Mouse (Mus musculus): Measurements from ENCODE around the gene Gnaq. TPM values are rescaled to one million over a fixed set of nuclear protein-coding genes. Genes with fewer than 3 reads are reported as not detected.

Gene Gnaq
- polyA plus RNA-seq, 1 experiment from 2014 or later, result 18.4 TPM

DNA sequence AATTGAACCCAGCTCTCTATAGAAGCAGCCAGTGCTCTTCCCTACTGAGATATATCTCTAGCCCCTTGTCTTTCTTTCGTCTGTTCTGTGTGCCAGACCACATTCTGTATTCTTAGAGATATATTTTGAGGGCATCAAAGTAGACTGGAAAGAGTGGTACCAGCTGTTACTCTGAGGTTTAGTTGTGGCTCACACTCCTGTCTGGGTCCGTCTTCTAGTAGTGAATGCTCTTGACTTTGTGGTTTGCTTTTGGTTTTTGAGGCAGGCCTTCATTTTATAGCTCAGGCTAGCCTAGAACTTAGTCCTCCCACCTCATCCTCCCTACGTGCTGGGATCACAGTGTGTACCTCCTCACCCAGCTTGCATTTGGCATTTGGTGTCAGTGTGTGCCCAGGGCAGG is 54.4 kb downstream of the Gnaq start:
- peaks cover 36% of the 10 kb centered on the region for H3K4me1 ChIP-seq (replicated peaks; ENCODE audit: control insufficient read depth, insufficient read depth, low read length)
- H3K9ac ChIP-seq (ENCODE audit: low read length), result no peak overlapping the region
- H3K4me2 ChIP-seq (ENCODE audit: low read length), result no peak overlapping the region
- 58% methylated on average over 3 of the region's 3 CpGs for WGBS
- no peak overlapping the region for H3K4me3 ChIP-seq (ENCODE audit: low read depth, low read length)
- H3K27ac ChIP-seq (ENCODE audit: low read depth), result no peak overlapping the region; the same call in 1 of the 2 replicates
- H3K27me3 ChIP-seq (replicated peaks; ENCODE audit: control insufficient read depth, insufficient read depth, low read length), result no peaks in the 10 kb centered on the region
- no peaks in the 10 kb centered on the region for H3K36me3 ChIP-seq (ENCODE audit: control insufficient read depth, insufficient read depth, low read length)
- ATAC-seq (replicated peaks; ENCODE audit: low FRiP score, low TSS enrichment, low read depth) (no peak), DNase-seq (ENCODE audit: low spot score) (no peak)
- no peaks in the 10 kb centered on the region for H3K9me3 ChIP-seq (ENCODE audit: control insufficient read depth, low read length)

DNA sequence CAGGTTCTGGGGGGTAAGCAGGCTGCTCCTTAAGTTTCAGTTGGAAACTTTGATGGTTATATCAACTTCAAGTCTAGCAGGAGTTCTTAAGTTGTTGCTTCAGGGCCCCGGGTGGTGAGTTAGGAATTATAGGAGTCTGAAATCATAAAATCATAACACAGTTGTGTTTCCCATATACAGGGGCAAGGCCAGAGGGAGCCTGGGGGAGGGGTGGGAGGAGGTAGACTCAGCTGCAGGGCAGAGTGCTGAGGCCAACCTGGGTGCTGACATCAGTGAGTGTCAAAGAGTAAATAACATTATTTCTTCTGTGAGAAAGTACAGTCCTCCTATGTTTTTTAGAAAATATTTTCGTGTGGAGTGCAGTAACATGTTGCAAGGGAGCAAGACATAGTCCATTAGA is 55.3 kb downstream of the Gnaq start:
- Histone ChIP-seq H3K9ac (ENCODE audit: low read length) (no peak overlapping the region), H3K27ac (ENCODE audit: low read depth) (peak overlapping the region; percentile 5), H3K36me3 (ENCODE audit: control insufficient read depth, insufficient read depth, low read length) (no peaks in the 10 kb centered on the region), H3K27me3 (replicated peaks; ENCODE audit: control insufficient read depth, insufficient read depth, low read length) (no peaks in the 10 kb centered on the region), H3K4me1 (replicated peaks; ENCODE audit: control insufficient read depth, insufficient read depth, low read length) (peaks cover 32% of the 10 kb centered on the region), H3K9me3 (ENCODE audit: control insufficient read depth, low read length) (no peaks in the 10 kb centered on the region), H3K4me2 (ENCODE audit: low read length) (no peak overlapping the region), H3K4me3 (ENCODE audit: low read depth, low read length) (no peak overlapping the region)
- whole genome bisulfite sequencing, result 24% methylated on average over 2 of the region's 2 CpGs
- no peak for DNase-seq (ENCODE audit: low spot score)
- no peak for ATAC-seq (replicated peaks; ENCODE audit: low FRiP score, low TSS enrichment, low read depth)

DNA sequence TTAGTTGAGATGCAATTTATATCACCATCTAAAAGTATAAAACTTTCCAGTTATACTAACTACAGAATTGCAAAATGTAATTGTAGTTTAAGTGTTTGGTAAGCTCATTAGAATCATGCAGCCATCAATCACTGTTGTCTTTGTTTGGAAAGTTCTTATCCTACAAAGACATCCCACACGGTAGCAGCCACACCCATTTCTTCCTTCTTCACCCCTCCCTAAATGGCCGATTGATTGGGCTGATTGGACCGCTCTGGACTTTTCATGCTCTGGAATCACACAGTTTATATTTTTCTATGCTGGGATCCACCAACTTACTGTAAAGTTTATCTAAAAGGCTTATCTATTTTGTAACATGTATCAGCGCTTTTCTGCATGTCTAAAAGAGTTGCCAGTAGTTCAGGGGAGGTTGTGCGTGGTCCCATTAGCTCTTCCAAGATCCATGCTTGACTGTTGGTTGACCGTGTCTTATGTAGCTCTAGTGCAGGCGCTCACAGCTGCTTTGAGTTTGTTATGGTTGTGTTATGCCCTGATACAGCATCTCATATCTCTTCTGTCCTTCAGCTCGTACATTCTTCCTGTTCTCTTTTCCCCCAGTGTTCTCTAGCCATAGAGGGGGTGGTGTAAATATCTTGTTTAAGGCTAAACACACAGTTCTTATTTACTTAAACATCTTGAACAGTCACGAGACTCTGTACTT is 56.6 kb downstream of the Gnaq start:
- no peaks in the 10 kb centered on the region for H3K36me3 ChIP-seq (ENCODE audit: control insufficient read depth, insufficient read depth, low read length)

DNA sequence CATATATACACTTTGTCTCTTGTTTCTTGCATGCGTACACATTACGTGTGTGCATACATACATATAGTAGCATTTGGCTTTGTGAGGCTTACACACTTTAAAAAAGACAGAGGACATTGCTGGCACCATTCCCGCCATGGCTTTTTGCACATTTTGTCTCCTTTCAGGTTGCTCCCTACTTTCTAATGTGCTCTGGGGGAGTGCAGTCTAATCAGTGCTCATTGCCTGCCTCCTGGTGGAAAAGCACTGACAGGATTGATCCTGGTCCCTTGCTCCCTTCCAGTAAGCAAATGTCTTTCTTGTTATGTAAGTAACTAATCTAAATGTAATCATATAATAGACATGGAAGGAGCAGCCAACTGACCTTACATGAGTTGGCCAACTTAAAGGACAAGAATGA is 65.5 kb downstream of the Gnaq start:
- ATAC-seq (replicated peaks; ENCODE audit: low FRiP score, low TSS enrichment, low read depth), result no peak
- 84% methylated on average over 3 of the region's 3 CpGs for WGBS

More for the DNA sequence above, 56.6 kb downstream of the Gnaq start:
- 65% methylated on average over 9 of the region's 9 CpGs for WGBS
- Histone ChIP-seq H3K4me2 (ENCODE audit: low read length) (no peak overlapping the region), H3K4me1 (replicated peaks; ENCODE audit: control insufficient read depth, insufficient read depth, low read length) (peaks cover 27% of the 10 kb centered on the region), H3K9me3 (ENCODE audit: control insufficient read depth, low read length) (no peaks in the 10 kb centered on the region), H3K9ac (ENCODE audit: low read length) (no peak overlapping the region), H3K4me3 (ENCODE audit: low read depth, low read length) (no peak overlapping the region), H3K27me3 (replicated peaks; ENCODE audit: control insufficient read depth, insufficient read depth, low read length) (no peaks in the 10 kb centered on the region), H3K27ac (ENCODE audit: low read depth) (no peak overlapping the region)
- ATAC-seq (replicated peaks; ENCODE audit: low FRiP score, low TSS enrichment, low read depth) (no peak), DNase-seq (ENCODE audit: low spot score) (no peak)

DNA sequence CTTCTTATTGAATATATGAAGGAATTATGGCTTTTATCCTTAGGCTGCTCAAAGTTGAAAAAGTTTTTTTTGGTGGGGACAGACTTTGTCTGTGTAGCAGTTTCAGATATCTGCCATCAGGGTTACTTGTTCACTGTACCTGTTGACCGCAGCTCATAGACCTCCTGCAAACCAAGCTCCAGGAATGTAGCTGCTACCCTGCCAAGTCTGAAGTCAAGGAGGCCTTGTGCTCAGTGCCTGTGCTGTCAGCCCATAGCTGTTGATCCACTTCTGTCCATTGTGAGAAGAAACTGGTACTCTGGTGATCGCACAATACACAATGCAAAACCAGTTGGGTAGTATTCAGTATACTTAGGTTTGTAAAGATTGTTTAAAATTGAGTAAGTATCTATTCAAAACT is 68.7 kb downstream of the Gnaq start:
- no peak for ATAC-seq (replicated peaks; ENCODE audit: low FRiP score, low TSS enrichment, low read depth)

More for the DNA sequence above, 65.5 kb downstream of the Gnaq start:
- no peak overlapping the region for H3K4me2 ChIP-seq (ENCODE audit: low read length)
- H3K27me3 ChIP-seq (replicated peaks; ENCODE audit: control insufficient read depth, insufficient read depth, low read length), result no peaks in the 10 kb centered on the region
- H3K9ac ChIP-seq (ENCODE audit: low read length), result no peak overlapping the region
- H3K27ac ChIP-seq (ENCODE audit: low read depth), result no peak overlapping the region
- DNase-seq (ENCODE audit: low spot score), result no peak
- no peak overlapping the region for H3K4me3 ChIP-seq (ENCODE audit: low read depth, low read length)
- no peaks in the 10 kb centered on the region for H3K9me3 ChIP-seq (ENCODE audit: control insufficient read depth, low read length)
- H3K4me1 ChIP-seq (replicated peaks; ENCODE audit: control insufficient read depth, insufficient read depth, low read length), result peaks cover 15% of the 10 kb centered on the region; the same call in 1 of the 2 replicates
- no peaks in the 10 kb centered on the region for H3K36me3 ChIP-seq (ENCODE audit: control insufficient read depth, insufficient read depth, low read length)

DNA sequence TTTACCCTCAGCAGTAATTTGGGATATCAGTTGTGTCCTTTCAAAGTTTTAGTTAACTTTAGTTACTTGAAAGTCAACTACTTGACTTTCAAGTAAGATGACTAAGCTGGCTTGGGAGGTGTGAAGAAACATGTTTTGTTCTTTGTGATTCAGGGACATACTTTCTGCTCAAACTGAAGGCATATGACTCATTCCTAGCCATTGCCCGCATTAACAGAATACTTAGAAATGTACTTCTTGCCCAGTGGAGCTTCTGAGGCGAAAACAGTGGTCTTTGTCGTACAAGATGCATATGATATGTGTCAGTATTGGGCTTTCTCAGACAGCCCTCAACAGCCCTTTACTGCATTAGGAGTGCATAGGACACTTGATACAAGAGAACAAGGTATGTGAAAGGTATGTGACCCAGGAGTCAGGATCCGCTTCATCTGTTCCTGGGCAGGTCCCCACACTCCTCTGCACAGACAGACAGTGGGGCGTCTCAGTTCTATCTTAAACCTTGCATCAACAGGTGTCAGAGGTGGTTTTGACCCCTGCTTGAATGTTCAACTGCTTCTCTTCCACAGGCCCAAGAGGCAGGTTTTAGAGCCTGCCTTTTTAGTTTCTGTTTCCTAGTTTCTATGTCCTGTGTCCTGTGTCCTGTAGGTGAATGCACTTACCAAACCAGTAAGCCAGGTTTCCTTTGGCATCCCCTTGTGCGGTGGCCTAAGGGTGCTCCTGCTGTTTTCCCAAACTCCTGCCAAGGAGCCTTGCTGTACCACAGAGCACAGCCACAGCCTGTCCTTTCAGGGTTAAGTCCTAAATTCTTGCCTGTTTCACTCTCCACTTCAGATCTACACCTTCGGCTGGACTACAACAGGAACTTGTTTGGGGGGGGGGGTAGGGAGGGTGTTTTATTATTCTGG is 72.4 kb downstream of the Gnaq start:
- 76% methylated on average over 7 of the region's 7 CpGs for WGBS
- Histone ChIP-seq H3K27me3 (replicated peaks; ENCODE audit: control insufficient read depth, insufficient read depth, low read length) (no peaks in the 10 kb centered on the region), H3K27ac (ENCODE audit: low read depth) (no peak overlapping the region), H3K4me2 (ENCODE audit: low read length) (no peak overlapping the region), H3K4me1 (replicated peaks; ENCODE audit: control insufficient read depth, insufficient read depth, low read length) (0 out of 2 replicates have a peak, but pooled peaks cover 8% of the 10 kb centered on the region), H3K9me3 (ENCODE audit: control insufficient read depth, low read length) (no peaks in the 10 kb centered on the region), H3K4me3 (ENCODE audit: low read depth, low read length) (no peak overlapping the region), H3K36me3 (ENCODE audit: control insufficient read depth, insufficient read depth, low read length) (no peaks in the 10 kb centered on the region), H3K9ac (ENCODE audit: low read length) (no peak overlapping the region)
- ATAC-seq (replicated peaks; ENCODE audit: low FRiP score, low TSS enrichment, low read depth), result no peak
- DNase-seq (ENCODE audit: low spot score), result no peak

More for the DNA sequence above, 68.7 kb downstream of the Gnaq start:
- 93% methylated on average over 2 of the region's 2 CpGs for WGBS
- H3K9ac ChIP-seq (ENCODE audit: low read length), result no peak overlapping the region
- no peak overlapping the region for H3K4me2 ChIP-seq (ENCODE audit: low read length)
- no peak overlapping the region for H3K27ac ChIP-seq (ENCODE audit: low read depth)
- no peak for DNase-seq (ENCODE audit: low spot score)
- H3K36me3 ChIP-seq (ENCODE audit: control insufficient read depth, insufficient read depth, low read length), result no peaks in the 10 kb centered on the region
- H3K9me3 ChIP-seq (ENCODE audit: control insufficient read depth, low read length), result no peaks in the 10 kb centered on the region
- no peak overlapping the region for H3K4me3 ChIP-seq (ENCODE audit: low read depth, low read length)
- H3K4me1 ChIP-seq (replicated peaks; ENCODE audit: control insufficient read depth, insufficient read depth, low read length), result peaks cover 16% of the 10 kb centered on the region; the same call in 1 of the 2 replicates
- no peaks in the 10 kb centered on the region for H3K27me3 ChIP-seq (replicated peaks; ENCODE audit: control insufficient read depth, insufficient read depth, low read length)

DNA sequence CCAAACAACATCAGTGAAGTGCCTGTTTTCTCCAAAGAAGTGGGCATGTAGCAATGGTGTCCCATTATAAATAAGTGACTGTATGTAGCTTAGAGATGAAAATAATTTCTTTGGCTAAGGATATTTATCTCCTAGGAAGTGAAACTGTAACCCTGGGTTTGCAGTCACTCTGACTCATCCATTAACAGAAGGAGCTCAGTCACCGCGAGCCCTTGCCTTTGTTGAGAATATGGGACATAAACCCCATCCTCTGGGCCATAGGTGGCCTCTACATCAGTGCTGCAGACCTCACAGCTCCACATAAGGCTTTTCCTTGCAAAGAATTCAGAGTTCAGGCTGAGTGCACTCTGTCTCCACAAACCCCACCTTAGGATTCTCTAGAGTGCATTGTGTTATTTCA is 77.0 kb downstream of the Gnaq start:
- H3K9me3 ChIP-seq (ENCODE audit: control insufficient read depth, low read length), result no peaks in the 10 kb centered on the region
- DNase-seq (ENCODE audit: low spot score) (no peak), ATAC-seq (replicated peaks; ENCODE audit: low FRiP score, low TSS enrichment, low read depth) (no peak)
- no peaks in the 10 kb centered on the region for H3K36me3 ChIP-seq (ENCODE audit: control insufficient read depth, insufficient read depth, low read length)
- no peak overlapping the region for H3K4me3 ChIP-seq (ENCODE audit: low read depth, low read length)
- H3K4me2 ChIP-seq (ENCODE audit: low read length), result no peak overlapping the region
- WGBS, result 92% methylated on average over 2 of the region's 2 CpGs
- no peak overlapping the region for H3K27ac ChIP-seq (ENCODE audit: low read depth)
- no peak overlapping the region for H3K9ac ChIP-seq (ENCODE audit: low read length)
- no peaks in the 10 kb centered on the region for H3K27me3 ChIP-seq (replicated peaks; ENCODE audit: control insufficient read depth, insufficient read depth, low read length)
- H3K4me1 ChIP-seq (replicated peaks; ENCODE audit: control insufficient read depth, insufficient read depth, low read length), result 0 out of 2 replicates have a peak, but pooled peaks cover 4% of the 10 kb centered on the region

DNA sequence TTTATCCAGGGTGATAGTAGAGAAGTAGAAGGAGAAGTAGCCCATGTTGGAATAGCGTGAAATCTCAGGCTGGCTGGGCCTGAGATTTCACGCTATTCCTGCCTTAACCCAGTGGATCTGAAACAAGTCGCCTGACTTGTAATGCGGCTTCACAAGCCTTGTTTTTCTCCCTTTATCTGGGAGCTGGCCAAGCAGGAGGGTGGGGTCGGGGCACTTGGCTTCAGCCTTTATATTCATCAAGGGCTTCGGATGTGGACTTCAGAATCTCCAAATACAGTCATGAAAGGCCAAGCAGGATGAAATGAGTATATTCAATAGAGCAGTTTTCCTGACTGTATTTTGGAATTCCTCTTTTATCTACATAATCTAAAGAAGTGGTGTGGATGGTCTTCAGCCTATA is 82.3 kb downstream of the Gnaq start:
- H3K27ac ChIP-seq (ENCODE audit: low read depth), result no peak overlapping the region
- WGBS, result 75% methylated on average over 6 of the region's 6 CpGs
- 0 out of 2 replicates have a peak, but pooled peaks cover 2% of the 10 kb centered on the region for H3K4me1 ChIP-seq (replicated peaks; ENCODE audit: control insufficient read depth, insufficient read depth, low read length)
- no peak overlapping the region for H3K4me3 ChIP-seq (ENCODE audit: low read depth, low read length)
- DNase-seq (ENCODE audit: low spot score) (no peak), ATAC-seq (replicated peaks; ENCODE audit: low FRiP score, low TSS enrichment, low read depth) (no peak)
- no peak overlapping the region for H3K4me2 ChIP-seq (ENCODE audit: low read length)
- H3K36me3 ChIP-seq (ENCODE audit: control insufficient read depth, insufficient read depth, low read length), result peaks cover 6% of the 10 kb centered on the region
- no peaks in the 10 kb centered on the region for H3K27me3 ChIP-seq (replicated peaks; ENCODE audit: control insufficient read depth, insufficient read depth, low read length)
- no peaks in the 10 kb centered on the region for H3K9me3 ChIP-seq (ENCODE audit: control insufficient read depth, low read length)
- no peak overlapping the region for H3K9ac ChIP-seq (ENCODE audit: low read length)

All from intestine, embryonic 14.5 days (tissue).